Mouse (Mus musculus) hindbrain, embryonic 16.5 days (tissue): Measurements from ENCODE around the gene Slc35f1. TPM values are rescaled to one million over a fixed set of nuclear protein-coding genes. Genes with fewer than 3 reads are reported as not detected.
A peak's percentile ranks its signal among the peaks of the same experiment; 100 is the strongest.

Source experiments
- ATAC-seq: fragments of 200-750 bp; cut with Nextera tagmentation; 2 replicates; pipeline ENCODE4 v1.8.0; 2017; ENCODE audit warnings: moderate TSS enrichment, moderate library complexity
- H3K27ac ChIP-seq: fragments of 300-500 bp; sonication (generic); 2 replicates; pipeline ENCODE4 v1.5.1; 2014; ENCODE audit warnings: low read depth, mild to moderate bottlenecking, control low read depth, low read length, moderate library complexity
- H3K27me3 ChIP-seq: fragments of 300-500 bp; sonication (generic); replicated peaks from 2 replicates; pipeline ENCODE4 v1.6.1; 2014; ENCODE audit warnings: low read length; ENCODE audit not compliant: control insufficient read depth, insufficient read depth
- H3K36me3 ChIP-seq: fragments of 300-500 bp; sonication (generic); 2 replicates; pipeline ENCODE4 v1.6.1; 2014; ENCODE audit warnings: mild to moderate bottlenecking, low read length, moderate library complexity, mixed read lengths; ENCODE audit not compliant: control insufficient read depth, insufficient read depth
- H3K4me1 ChIP-seq: fragments of 300-500 bp; sonication (generic); 2 replicates; pipeline ENCODE4 v1.6.1; 2014; ENCODE audit warnings: low read depth, low read length; ENCODE audit not compliant: control insufficient read depth, insufficient read depth
- H3K4me2 ChIP-seq: fragments of 300-500 bp; sonication (generic); 2 replicates; pipeline ENCODE4 v1.6.1; 2014; ENCODE audit warnings: mild to moderate bottlenecking, low read length, control low read depth, moderate library complexity
- H3K4me3 ChIP-seq: fragments of 300-500 bp; sonication (generic); 2 replicates; pipeline ENCODE4 v1.5.1; 2014; ENCODE audit warnings: mild to moderate bottlenecking, low read length, control low read depth, moderate library complexity
- H3K9ac ChIP-seq: fragments of 300-500 bp; sonication (generic); 2 replicates; pipeline ENCODE4 v1.6.1; 2014; ENCODE audit warnings: low read depth, mild to moderate bottlenecking, control low read depth, low read length, moderate library complexity
- H3K9me3 ChIP-seq: fragments of 300-500 bp; sonication (generic); 2 replicates; pipeline ENCODE4 v1.6.1; 2014; ENCODE audit warnings: mild to moderate bottlenecking, low read length, moderate library complexity; ENCODE audit not compliant: control insufficient read depth
- WGBS: fragments of 180-500 bp; shearing (Covaris S2); extraction: QIAGEN DNeasy Blood & Tissue Kit; methylation state at CpG from one replicate; pipeline ENCODE4 v1.1.7; 2014; 5-methylcytosine and 5-hydroxymethylcytosine counted together
- polyA plus RNA-seq: library from polyadenylated mRNA; unstranded; fragments of >200 nt; fragmentation: Nextera tagmentation; extraction: Ambion mirVana; gene quantifications from 2 replicates; pipeline ENCODE4 v1.2.1, GENCODE M21; 2015

The Slc35f1 gene
- polyA plus RNA-seq, 1 experiment from 2014 or later: 36.2 TPM

- Histone ChIP-seq H3K4me3 (no peak overlapping the region), H3K36me3 (no peaks in the 10 kb centered on the region), H3K27me3 (no peaks in the 10 kb centered on the region), H3K27ac (no peak overlapping the region), H3K4me1 (no peaks in the 10 kb centered on the region), H3K9me3 (no peaks in the 10 kb centered on the region), H3K4me2 (no peak overlapping the region), H3K9ac (no peak overlapping the region)
- ATAC-seq: no peak
- 90% methylated on average over 4 of the region's 4 CpGs for WGBS
Observed at GRCm38 (mm10) chr10:52715146-52715545, 24.8 kb downstream of the Slc35f1 start.

- H3K36me3 ChIP-seq: no peaks in the 10 kb centered on the region
- no peaks in the 10 kb centered on the region for H3K27me3 ChIP-seq
- no peaks in the 10 kb centered on the region for H3K4me1 ChIP-seq
- H3K4me2 ChIP-seq: no peak overlapping the region
- 76% methylated on average over 1 of the region's 1 CpGs for WGBS
- no peak overlapping the region for H3K9ac ChIP-seq
- no peaks in the 10 kb centered on the region for H3K9me3 ChIP-seq
- no peak overlapping the region for H3K4me3 ChIP-seq
- ATAC-seq: no peak
- no peak overlapping the region for H3K27ac ChIP-seq
Observed at GRCm38 (mm10) chr10:52718199-52718917, 28.0 kb downstream of the Slc35f1 start.

DNA sequence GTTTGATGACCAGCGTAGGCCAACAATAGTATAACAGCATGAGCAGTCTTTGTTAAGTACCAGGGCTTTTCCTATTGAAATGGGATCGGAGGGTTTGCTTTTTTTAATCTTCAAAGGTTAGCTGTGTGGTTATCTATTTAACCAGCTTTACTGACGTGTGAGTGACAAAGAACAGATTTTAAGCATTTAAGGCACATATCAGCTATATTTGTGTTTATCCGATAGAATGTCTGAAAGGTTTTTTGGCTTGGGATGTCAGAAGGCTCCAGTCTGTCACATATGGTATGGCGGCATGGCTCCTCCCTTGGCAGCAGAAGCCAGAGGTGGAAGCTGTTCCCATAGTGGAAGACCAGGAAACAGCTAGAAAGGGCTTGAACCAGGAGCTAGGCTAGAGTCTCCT, 36.3 kb downstream of the Slc35f1 start:
- H3K27me3 ChIP-seq: no peaks in the 10 kb centered on the region
- H3K4me3 ChIP-seq: no peak overlapping the region
- H3K36me3 ChIP-seq: no peaks in the 10 kb centered on the region
- 90% methylated on average over 5 of the region's 5 CpGs for WGBS
- H3K27ac ChIP-seq: no peak overlapping the region
- no peaks in the 10 kb centered on the region for H3K9me3 ChIP-seq
- no peak for ATAC-seq
- no peaks in the 10 kb centered on the region for H3K4me1 ChIP-seq
- no peak overlapping the region for H3K9ac ChIP-seq
- H3K4me2 ChIP-seq: no peak overlapping the region

DNA sequence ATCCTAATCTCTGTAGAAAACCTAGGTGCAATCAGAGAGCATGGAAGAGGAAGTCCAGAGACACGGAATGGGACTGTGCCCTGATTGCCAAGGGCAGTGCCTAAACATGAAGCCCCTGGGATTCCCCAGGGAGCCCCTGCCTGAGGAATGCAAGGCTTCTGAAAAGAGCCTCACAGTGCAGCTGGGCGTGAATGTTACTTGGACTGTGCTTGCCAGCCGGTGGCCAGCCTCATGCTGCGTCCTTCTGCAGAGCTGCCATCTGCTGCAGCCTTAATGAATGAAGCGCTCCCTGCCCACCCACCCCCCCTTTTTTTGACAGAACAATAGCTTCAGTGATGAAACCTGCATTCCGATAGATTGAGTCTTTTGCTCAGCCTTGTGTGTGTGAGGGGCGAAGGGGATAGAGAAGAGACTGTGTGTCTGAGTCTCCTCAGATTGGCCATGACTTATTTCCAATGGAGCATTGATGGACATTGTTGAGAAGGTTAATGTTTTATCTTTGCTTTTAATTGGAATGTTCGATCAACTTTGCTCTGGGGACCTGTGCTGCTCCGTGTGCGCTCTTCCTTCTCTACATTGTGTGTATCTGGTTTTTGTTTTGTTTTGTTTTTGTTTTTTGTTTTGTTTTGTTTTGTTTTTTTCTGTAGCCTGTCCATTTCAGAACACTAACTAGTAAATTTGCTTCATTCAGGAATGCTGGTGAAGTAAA, 52.5 kb downstream of the Slc35f1 start:
- H3K4me2 ChIP-seq: peak overlapping the region; percentile 42
- peak overlapping the region; percentile 54; the same call in 1 of the 2 replicates for H3K27ac ChIP-seq
- H3K4me3 ChIP-seq: peak overlapping the region; percentile 11; the same call in 1 of the 2 replicates
- H3K9me3 ChIP-seq: no peaks in the 10 kb centered on the region
- H3K9ac ChIP-seq: no peak overlapping the region
- 5% methylated on average over 10 of the region's 10 CpGs for WGBS
- no peaks in the 10 kb centered on the region for H3K27me3 ChIP-seq
- ATAC-seq: peak; percentile 96
- H3K4me1 ChIP-seq: peaks cover 7% of the 10 kb centered on the region
- H3K36me3 ChIP-seq: no peaks in the 10 kb centered on the region

- no peaks in the 10 kb centered on the region for H3K9me3 ChIP-seq
- no peak overlapping the region for H3K4me3 ChIP-seq
- no peak for ATAC-seq
- H3K27me3 ChIP-seq: no peaks in the 10 kb centered on the region
- H3K4me1 ChIP-seq: peaks cover 7% of the 10 kb centered on the region
- H3K4me2 ChIP-seq: no peak overlapping the region
- H3K36me3 ChIP-seq: no peaks in the 10 kb centered on the region
- H3K9ac ChIP-seq: no peak overlapping the region
- H3K27ac ChIP-seq: no peak overlapping the region
- WGBS: 66% methylated on average over 3 of the region's 3 CpGs
Observed at GRCm38 (mm10) chr10:52743831-52744230, 53.5 kb downstream of the Slc35f1 start.

DNA sequence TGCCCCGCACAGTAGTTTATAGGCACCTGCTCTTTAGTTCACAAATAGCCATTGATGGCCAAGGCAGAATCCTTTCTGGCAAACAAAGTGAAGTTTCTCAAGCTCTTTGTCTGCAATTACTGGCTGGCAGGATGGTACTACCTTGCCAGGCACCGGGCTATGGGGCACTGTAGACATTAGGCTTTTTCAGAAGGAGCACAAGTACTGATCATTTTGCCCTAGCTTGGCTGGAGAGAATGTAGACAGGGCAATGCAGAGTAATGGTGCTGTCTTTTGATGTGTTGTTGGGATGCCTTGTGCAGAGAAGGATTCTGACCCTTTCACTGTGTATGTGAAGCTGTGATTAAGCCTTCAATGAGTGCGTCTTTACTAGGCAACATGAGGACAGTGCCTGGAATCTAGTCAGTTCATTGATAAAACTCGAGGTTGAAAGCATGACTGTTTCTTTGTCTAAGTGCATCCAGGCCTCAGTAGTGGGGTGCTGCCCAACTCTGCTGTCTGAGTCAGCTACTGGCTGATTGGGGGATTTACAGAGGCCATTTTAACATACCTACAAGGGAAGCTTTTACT, 57.8 kb downstream of the Slc35f1 start:
- Histone ChIP-seq H3K36me3 (no peaks in the 10 kb centered on the region), H3K9me3 (no peaks in the 10 kb centered on the region), H3K4me3 (no peak overlapping the region), H3K27ac (no peak overlapping the region), H3K9ac (no peak overlapping the region), H3K4me1 (no peaks in the 10 kb centered on the region; the same call in none of the 2 replicates), H3K27me3 (no peaks in the 10 kb centered on the region), H3K4me2 (no peak overlapping the region)
- peak; percentile 74 for ATAC-seq
- 45% methylated on average over 4 of the region's 4 CpGs for WGBS

GRCm38 (mm10) chr10:52755949-52756679, 65.8 kb downstream of the Slc35f1 start:
- H3K4me2 ChIP-seq: no peak overlapping the region
- no peaks in the 10 kb centered on the region for H3K27me3 ChIP-seq
- H3K4me1 ChIP-seq: no peaks in the 10 kb centered on the region
- H3K36me3 ChIP-seq: no peaks in the 10 kb centered on the region
- H3K4me3 ChIP-seq: no peak overlapping the region
- H3K27ac ChIP-seq: no peak overlapping the region
- no peaks in the 10 kb centered on the region for H3K9me3 ChIP-seq
- H3K9ac ChIP-seq: no peak overlapping the region
- WGBS: 60% methylated on average over 13 of the region's 13 CpGs
- no peak for ATAC-seq

GRCm38 (mm10) chr10:52757496-52758260, 67.3 kb downstream of the Slc35f1 start:
- Histone ChIP-seq H3K4me3 (no peak overlapping the region), H3K9ac (no peak overlapping the region), H3K27ac (no peak overlapping the region), H3K27me3 (no peaks in the 10 kb centered on the region), H3K9me3 (no peaks in the 10 kb centered on the region), H3K4me2 (no peak overlapping the region), H3K4me1 (no peaks in the 10 kb centered on the region), H3K36me3 (no peaks in the 10 kb centered on the region)
- no peak for ATAC-seq
- 82% methylated on average over 4 of the region's 4 CpGs for WGBS
